Mouse (Mus musculus) kidney, embryonic 15.5 days (tissue): ENCODE data around the gene Slc4a7. TPM values are rescaled to one million over a fixed set of nuclear protein-coding genes. Genes with fewer than 3 reads are reported as not detected.
"Not testable (repeated sequence)": the region's sequence is repeated elsewhere in the genome, so short reads cannot be mapped to it uniquely, and the experiment has no call there.

ENCODE experiments used
- ATAC-seq: fragments of 200-750 bp; cut with Nextera tagmentation; replicated peaks from 2 replicates; pipeline ENCODE4 v1.8.0; 2017; ENCODE audit warnings: moderate TSS enrichment; ENCODE audit not compliant: low FRiP score
- H3K27ac ChIP-seq: fragments of 300-500 bp; sonication (generic); 2 replicates; pipeline ENCODE4 v1.5.1; 2015; ENCODE audit warnings: mild to moderate bottlenecking, inconsistent platforms
- H3K27me3 ChIP-seq: fragments of 300-500 bp; sonication (generic); 2 replicates; pipeline ENCODE4 v1.6.1; 2015; ENCODE audit warnings: inconsistent platforms
- H3K36me3 ChIP-seq: fragments of 300-500 bp; sonication (generic); 2 replicates; pipeline ENCODE4 v1.6.1; 2015; ENCODE audit warnings: inconsistent platforms
- H3K4me1 ChIP-seq: fragments of 300-500 bp; sonication (generic); 2 replicates; pipeline ENCODE4 v1.6.1; 2015; ENCODE audit warnings: inconsistent platforms
- H3K4me2 ChIP-seq: fragments of 300-500 bp; sonication (generic); 2 replicates; pipeline ENCODE4 v1.6.1; 2015; ENCODE audit warnings: moderate library complexity, mild to moderate bottlenecking, inconsistent platforms
- H3K4me3 ChIP-seq: fragments of 300-500 bp; sonication (generic); replicated peaks from 2 replicates; pipeline ENCODE4 v1.5.1; 2015; ENCODE audit warnings: mild to moderate bottlenecking, inconsistent platforms
- H3K9ac ChIP-seq: fragments of 300-500 bp; sonication (generic); 2 replicates; pipeline ENCODE4 v1.6.1; 2015; ENCODE audit warnings: mild to moderate bottlenecking, inconsistent platforms
- H3K9me3 ChIP-seq: fragments of 300-500 bp; sonication (generic); replicated peaks from 2 replicates; pipeline ENCODE4 v1.6.1; 2016; ENCODE audit warnings: inconsistent platforms
- WGBS: fragments of 180-500 bp; shearing (Covaris S2); methylation state at CpG from one replicate; pipeline ENCODE4 v1.1.7; 2015; ENCODE audit warnings: mixed read lengths; 5-methylcytosine and 5-hydroxymethylcytosine counted together
- polyA plus RNA-seq: library from polyadenylated mRNA; unstranded; fragments of >200 nt; fragmentation: Nextera tagmentation; extraction: Ambion mirVana; gene quantifications from 2 replicates; pipeline ENCODE4 v1.2.1, GENCODE M21; 2015

The Slc4a7 gene
- polyA plus RNA-seq, 1 experiment from 2014 or later, result 17.8 TPM

DNA sequence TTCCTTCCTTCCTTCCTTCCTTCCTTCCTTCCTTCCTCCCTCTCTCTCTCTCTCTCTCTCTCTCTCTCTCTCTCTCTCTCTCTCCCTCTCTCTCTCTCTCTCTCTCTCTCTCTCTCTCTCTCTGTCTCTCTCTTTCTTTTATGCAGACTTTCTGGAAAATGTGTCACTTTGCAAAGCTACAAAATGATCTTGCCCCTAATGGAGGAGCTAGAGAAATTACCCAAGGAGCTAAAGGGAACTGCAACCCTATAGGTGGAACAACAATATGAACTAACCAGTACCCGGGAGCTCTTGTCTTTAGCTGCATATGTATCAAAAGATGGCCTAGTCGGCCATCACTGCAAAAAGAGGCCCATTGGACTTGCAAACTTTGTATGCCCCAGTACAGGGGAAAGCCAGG, 101.0 kb downstream of the Slc4a7 start, which contains the start of gene Nek10:
TSS of gene Nek10 (plus strand) at position 301 of the 400 bp plus-strand sequence.
- not testable (repeated sequence) for H3K4me3 ChIP-seq, H3K9ac ChIP-seq, H3K9me3 ChIP-seq, H3K36me3 ChIP-seq, ATAC-seq, H3K27me3 ChIP-seq, H3K27ac ChIP-seq
- peaks cover 13% of the 10 kb centered on the region for H3K4me1 ChIP-seq
- peak within 1 kb of the TSS; percentile 32 for H3K4me2 ChIP-seq
- WGBS, result 62% methylated on average over 2 of the region's 2 CpGs

DNA sequence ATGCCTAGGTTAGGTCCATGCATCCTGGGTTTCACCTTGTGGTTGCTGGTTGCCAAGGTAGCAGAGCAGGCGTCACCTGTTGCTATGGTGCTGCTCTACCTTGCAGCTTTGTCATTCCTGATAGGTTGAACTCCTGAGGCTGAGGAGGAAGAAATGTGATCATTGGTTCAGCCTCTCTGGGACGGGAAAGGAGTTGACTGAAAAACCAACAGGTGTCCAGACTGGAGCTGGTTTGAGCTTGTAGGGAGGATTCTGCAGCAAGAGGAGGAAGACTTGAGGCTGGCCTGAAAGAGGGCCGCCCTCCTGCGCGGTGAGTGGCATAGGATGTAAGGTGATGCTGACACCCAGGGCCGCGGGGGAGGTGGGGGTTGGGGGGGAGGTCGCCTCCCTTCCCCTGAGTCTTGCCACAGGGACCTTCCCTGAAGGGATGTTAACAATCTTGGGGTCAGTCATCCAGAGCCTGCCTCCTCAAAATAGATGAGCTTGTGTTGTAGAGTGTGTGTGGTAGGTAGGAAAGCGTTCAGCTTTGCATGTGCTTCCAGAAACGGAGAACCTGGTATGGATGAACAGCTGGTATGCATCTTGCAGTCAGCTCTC, 101.9 kb downstream of the Slc4a7 start:
- Histone ChIP-seq H3K4me3 (no peak overlapping the region), H3K4me1 (peaks cover 13% of the 10 kb centered on the region), H3K9me3 (no peaks in the 10 kb centered on the region), H3K4me2 (peak overlapping the region; percentile 32), H3K27me3 (no peaks in the 10 kb centered on the region), H3K36me3 (peaks cover 3% of the 10 kb centered on the region; the same call in 1 of the 2 replicates), H3K27ac (no peak overlapping the region), H3K9ac (no peak overlapping the region)
- 5% methylated on average over 10 of the region's 10 CpGs for WGBS
- peak; percentile 95 for ATAC-seq

DNA sequence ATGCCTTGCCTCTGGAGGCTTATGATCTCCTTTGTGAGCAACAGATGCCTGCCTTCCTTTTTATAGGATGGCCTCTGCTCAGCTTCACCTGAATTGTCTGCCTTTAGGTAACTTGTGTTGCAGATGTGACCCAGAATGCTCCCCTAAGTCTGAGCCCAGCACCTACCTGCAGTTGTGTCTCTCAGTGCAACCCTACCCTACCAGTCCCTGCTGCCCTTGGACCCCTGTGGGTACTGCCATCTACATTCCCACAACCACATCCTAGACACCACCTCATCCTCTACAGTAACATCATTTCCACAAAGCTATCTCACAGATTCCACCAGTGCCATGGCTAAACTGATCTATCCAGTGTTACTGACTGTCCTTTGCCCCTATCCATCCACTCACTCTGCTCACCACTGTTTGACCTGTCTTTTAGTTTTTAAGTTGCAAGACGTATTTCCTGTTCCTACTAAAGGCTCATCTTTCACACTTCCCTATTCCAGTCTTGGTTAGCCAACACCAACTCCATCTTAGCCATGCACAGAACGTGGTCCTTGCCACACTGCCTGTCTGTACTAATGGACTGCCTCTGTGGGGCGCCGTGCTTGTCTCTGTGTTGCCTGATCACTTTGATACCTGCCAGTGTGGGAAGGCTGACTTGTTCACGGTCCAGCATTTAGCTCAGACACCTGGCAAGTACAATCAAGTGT, 102.6 kb downstream of the Slc4a7 start:
- H3K36me3 ChIP-seq, result 0 out of 2 replicates have a peak, but pooled peaks cover 2% of the 10 kb centered on the region
- no peak overlapping the region for H3K9ac ChIP-seq
- peak overlapping the region; percentile 54 for H3K27ac ChIP-seq
- H3K27me3 ChIP-seq, result no peaks in the 10 kb centered on the region
- no peak overlapping the region for H3K4me3 ChIP-seq
- ATAC-seq, result no peak
- H3K9me3 ChIP-seq, result no peaks in the 10 kb centered on the region
- no peak overlapping the region for H3K4me2 ChIP-seq
- peaks cover 13% of the 10 kb centered on the region for H3K4me1 ChIP-seq
- 61% methylated on average over 5 of the region's 5 CpGs for WGBS

DNA sequence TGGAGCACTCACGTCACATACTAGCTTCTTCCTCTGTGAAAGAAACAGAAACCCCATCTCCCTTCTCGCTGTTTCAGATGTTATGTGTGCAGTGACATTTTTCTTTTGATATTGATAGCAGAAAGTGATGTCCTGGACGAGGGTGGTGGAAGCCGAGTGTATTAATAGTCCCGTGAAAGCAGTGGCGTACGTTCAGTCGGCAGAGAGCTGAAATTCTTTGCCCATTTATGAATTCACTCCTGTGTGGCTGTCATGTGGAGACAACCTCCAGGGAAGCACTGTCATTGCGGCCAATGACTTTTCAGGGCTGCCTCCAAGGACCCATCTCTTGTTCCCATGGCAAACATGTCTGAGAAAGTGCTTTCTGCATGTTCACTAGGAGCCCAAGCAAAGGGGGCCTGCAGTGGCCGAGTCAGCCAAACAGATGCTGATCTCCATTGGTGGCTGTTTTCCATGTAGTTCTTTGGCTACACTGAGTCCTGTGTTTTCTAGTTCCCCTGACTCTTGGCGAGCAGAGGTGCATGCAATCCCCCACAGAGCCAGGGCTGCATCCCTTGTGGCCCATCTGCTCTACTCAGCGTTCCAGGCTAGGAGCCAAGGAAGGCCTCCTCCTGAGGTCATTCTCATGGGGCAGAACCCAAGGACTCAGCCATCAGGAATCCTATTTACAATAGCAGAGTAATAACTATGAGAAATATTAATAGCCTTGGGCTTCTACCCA, 130.6 kb downstream of the Slc4a7 start:
- H3K27me3 ChIP-seq, result no peaks in the 10 kb centered on the region
- H3K9ac ChIP-seq, result no peak overlapping the region
- ATAC-seq, result no peak
- no peaks in the 10 kb centered on the region for H3K36me3 ChIP-seq
- no peak overlapping the region for H3K4me3 ChIP-seq
- no peaks in the 10 kb centered on the region for H3K9me3 ChIP-seq
- H3K4me2 ChIP-seq, result no peak overlapping the region
- WGBS, result 68% methylated on average over 12 of the region's 12 CpGs
- H3K4me1 ChIP-seq, result 0 out of 2 replicates have a peak, but pooled peaks cover 6% of the 10 kb centered on the region
- no peak overlapping the region for H3K27ac ChIP-seq

DNA sequence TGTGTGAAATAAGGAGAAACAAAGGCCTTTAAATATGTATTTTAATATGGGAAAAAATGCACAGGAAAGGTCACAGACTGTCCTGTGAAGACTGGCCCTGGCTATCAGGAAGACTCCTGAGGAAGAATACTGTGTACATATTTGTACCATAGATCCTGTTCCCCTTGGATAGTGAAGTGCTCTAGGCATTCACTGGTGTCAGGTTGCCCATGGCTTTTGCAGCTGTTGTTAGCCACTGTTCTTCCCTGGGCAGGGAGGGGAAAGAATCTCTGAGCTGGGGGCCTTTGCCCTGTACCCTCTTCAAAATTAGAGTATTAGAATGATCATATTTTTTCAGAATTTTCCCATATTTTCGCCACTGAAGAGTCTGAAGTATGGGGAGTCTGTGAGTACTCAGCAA, 131.4 kb downstream of the Slc4a7 start:
- whole genome bisulfite sequencing, result 72% methylated on average over 1 of the region's 1 CpGs
- no peak overlapping the region for H3K4me2 ChIP-seq
- ATAC-seq, result 0 out of 2 replicates have a peak, but pooled peaks have one; percentile 37

DNA sequence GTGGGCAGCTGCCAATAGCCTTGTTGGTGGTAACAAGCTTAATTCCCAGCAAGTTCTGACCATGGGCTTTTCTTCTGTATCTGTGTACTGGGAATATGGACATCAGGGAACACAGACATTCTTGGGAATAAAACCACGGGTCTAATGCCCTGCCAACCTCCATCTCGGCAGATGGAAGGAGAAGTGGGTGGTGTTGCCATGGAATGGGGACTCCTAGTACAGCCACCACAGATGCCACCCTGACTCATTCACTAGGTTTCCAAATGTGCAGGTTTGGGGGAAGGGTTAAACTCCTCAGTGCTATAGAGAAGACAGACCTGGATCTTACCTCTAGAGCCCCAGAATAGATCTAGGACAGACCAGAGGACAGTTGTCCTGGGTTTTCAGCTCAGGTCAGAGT, 132.2 kb downstream of the Slc4a7 start:
- H3K4me2 ChIP-seq, result no peak overlapping the region
- WGBS, result 83% methylated on average over 2 of the region's 2 CpGs
- no peaks in the 10 kb centered on the region for H3K9me3 ChIP-seq
- ATAC-seq, result no peak
- H3K4me1 ChIP-seq, result 0 out of 2 replicates have a peak, but pooled peaks cover 6% of the 10 kb centered on the region
- H3K27ac ChIP-seq, result no peak overlapping the region
- no peak overlapping the region for H3K9ac ChIP-seq
- no peaks in the 10 kb centered on the region for H3K36me3 ChIP-seq
- no peak overlapping the region for H3K4me3 ChIP-seq
- H3K27me3 ChIP-seq, result no peaks in the 10 kb centered on the region

More for the DNA sequence above, 131.4 kb downstream of the Slc4a7 start:
- H3K27me3 ChIP-seq, result no peaks in the 10 kb centered on the region
- H3K36me3 ChIP-seq, result no peaks in the 10 kb centered on the region
- H3K9me3 ChIP-seq, result no peaks in the 10 kb centered on the region
- H3K4me1 ChIP-seq, result 0 out of 2 replicates have a peak, but pooled peaks cover 6% of the 10 kb centered on the region
- H3K4me3 ChIP-seq, result no peak overlapping the region
- no peak overlapping the region for H3K27ac ChIP-seq
- H3K9ac ChIP-seq, result no peak overlapping the region

DNA sequence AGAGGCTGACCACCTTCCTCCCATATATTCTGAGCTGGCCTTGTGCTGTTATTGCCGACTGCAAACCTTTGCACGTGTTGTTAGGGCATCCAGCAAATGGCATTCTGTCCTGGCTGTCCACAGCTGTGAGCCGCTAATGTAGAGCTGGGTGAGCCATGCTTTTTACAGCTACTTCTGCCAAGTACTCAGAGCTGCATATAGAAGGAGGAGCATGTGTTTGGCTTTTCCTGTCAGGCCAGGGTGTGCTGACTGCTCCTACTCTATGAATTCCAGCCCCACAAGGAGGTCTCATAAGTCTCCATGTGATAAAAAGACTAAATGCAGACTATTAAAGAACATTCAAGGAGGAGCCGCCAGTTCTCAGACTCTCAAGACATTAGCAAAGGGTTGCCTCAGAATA, 135.5 kb downstream of the Slc4a7 start:
- Histone ChIP-seq H3K27ac (no peak overlapping the region), H3K4me2 (no peak overlapping the region), H3K9ac (no peak overlapping the region), H3K27me3 (no peaks in the 10 kb centered on the region), H3K36me3 (no peaks in the 10 kb centered on the region), H3K4me3 (no peak overlapping the region), H3K4me1 (0 out of 2 replicates have a peak, but pooled peaks cover 5% of the 10 kb centered on the region), H3K9me3 (no peaks in the 10 kb centered on the region)
- no peak for ATAC-seq
- WGBS, result 65% methylated on average over 4 of the region's 4 CpGs

DNA sequence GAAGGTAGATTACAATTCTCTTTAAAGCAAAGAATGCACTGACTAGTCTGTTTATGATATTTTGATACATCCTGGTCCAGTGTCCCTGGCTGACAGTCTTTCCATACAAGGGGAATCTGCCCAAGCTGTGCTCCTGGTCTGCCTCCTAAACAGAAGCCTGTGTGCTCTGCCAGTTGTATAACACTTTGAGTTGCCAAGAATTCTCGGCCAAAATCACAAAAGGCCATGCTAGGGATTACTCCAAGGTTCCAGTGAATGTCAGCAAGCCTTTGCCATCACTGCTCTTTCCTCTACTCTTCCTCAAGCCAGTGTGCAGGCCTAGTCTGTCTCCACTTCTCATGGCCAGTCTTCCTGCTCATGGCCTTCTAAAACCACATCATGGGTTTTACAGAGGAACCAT, 136.0 kb downstream of the Slc4a7 start:
- Histone ChIP-seq H3K27me3 (no peaks in the 10 kb centered on the region), H3K9me3 (no peaks in the 10 kb centered on the region), H3K4me1 (0 out of 2 replicates have a peak, but pooled peaks cover 3% of the 10 kb centered on the region), H3K4me2 (no peak overlapping the region), H3K27ac (no peak overlapping the region), H3K9ac (no peak overlapping the region), H3K36me3 (no peaks in the 10 kb centered on the region), H3K4me3 (no peak overlapping the region)
- WGBS, result 69% methylated on average over 1 of the region's 1 CpGs
- no peak for ATAC-seq

DNA sequence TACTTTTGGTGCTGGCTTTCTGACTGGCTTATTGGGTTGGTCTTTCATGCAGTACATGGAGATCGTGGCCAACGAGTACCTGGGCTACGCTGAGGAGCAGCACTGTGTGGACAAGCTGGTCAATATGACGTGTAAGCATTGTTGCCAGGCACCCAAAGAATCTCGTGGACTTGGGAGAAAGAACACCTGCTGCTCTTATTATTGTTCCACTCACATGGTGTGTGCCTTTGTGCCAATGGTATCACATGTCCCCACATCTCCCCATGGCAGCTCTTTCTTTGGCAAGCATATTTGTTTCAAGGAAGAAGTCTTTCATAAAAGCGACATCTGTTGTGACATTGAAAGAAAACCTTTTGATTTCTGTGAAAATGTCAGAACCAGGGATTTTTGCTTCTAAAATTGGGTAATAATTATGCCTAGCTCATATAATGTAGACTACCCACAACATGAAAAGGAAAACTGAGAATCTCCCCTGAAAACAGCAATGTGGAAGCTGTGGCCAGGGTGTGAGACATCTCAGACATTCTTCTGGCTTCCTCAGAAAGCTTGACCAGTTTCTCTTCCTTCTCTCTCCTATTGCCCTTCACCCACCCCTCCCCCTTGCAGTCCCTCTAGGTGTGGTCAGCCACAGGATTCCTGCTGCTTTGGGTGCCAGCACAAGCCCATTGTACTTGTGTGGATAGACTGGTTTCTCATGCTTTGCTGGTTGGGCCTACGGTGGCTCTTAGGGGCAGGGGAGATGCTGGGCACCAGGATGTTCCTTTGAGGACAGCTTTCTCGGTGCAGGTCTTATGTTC, 140.9 kb downstream of the Slc4a7 start:
- Histone ChIP-seq H3K4me3 (no peak overlapping the region), H3K4me1 (no peaks in the 10 kb centered on the region), H3K27ac (no peak overlapping the region), H3K9ac (no peak overlapping the region), H3K9me3 (no peaks in the 10 kb centered on the region), H3K27me3 (no peaks in the 10 kb centered on the region), H3K4me2 (no peak overlapping the region), H3K36me3 (no peaks in the 10 kb centered on the region)
- 74% methylated on average over 8 of the region's 8 CpGs for WGBS
- ATAC-seq, result no peak
